Mouse (Mus musculus) heart, embryonic 11.5 days (tissue): ENCODE data around the gene Cdadc1. TPM values are rescaled to one million over a fixed set of nuclear protein-coding genes. Genes with fewer than 3 reads are reported as not detected.
A peak's percentile ranks its signal among the peaks of the same experiment; 100 is the strongest.
"Not testable (repeated sequence)": the region's sequence is repeated elsewhere in the genome, so short reads cannot be mapped to it uniquely, and the experiment has no call there.

Source experiments
- ATAC-seq: fragments of 200-750 bp; cut with Nextera tagmentation; replicated peaks from 2 replicates; pipeline ENCODE4 v1.8.0; 2017; ENCODE audit warnings: moderate library complexity; ENCODE audit not compliant: insufficient number of reproducible peaks, low FRiP score, low TSS enrichment
- H3K27ac ChIP-seq: fragments of 300-500 bp; sonication (generic); 2 replicates; pipeline ENCODE4 v1.5.1; 2014; ENCODE audit warnings: mild to moderate bottlenecking, low read depth, low read length
- H3K27me3 ChIP-seq: fragments of 300-500 bp; sonication (generic); 2 replicates; pipeline ENCODE4 v1.6.1; 2014; ENCODE audit warnings: mild to moderate bottlenecking, low read length, mixed read lengths; ENCODE audit not compliant: control insufficient read depth, insufficient read depth
- H3K36me3 ChIP-seq: fragments of 300-500 bp; sonication (generic); 2 replicates; pipeline ENCODE4 v1.6.1; 2014; ENCODE audit warnings: mild to moderate bottlenecking, low read length, moderate library complexity, mixed read lengths; ENCODE audit not compliant: control insufficient read depth, insufficient read depth
- H3K4me1 ChIP-seq: fragments of 300-500 bp; sonication (generic); 2 replicates; pipeline ENCODE4 v1.6.1; 2014; ENCODE audit warnings: low read length; ENCODE audit not compliant: control insufficient read depth, insufficient read depth
- H3K4me2 ChIP-seq: fragments of 300-500 bp; sonication (generic); 2 replicates; pipeline ENCODE4 v1.6.1; 2014; ENCODE audit warnings: mild to moderate bottlenecking, moderate library complexity
- H3K4me3 ChIP-seq: fragments of 300-500 bp; sonication (generic); 2 replicates; pipeline ENCODE4 v1.5.1; 2014; ENCODE audit warnings: low read depth, low read length
- H3K9ac ChIP-seq: fragments of 300-500 bp; sonication (generic); 2 replicates; pipeline ENCODE4 v1.6.1; 2014; ENCODE audit warnings: mild to moderate bottlenecking, low read depth, low read length, moderate library complexity
- H3K9me3 ChIP-seq: fragments of 300-500 bp; sonication (generic); replicated peaks from 2 replicates; pipeline ENCODE4 v1.6.1; 2016; ENCODE audit warnings: low read length; ENCODE audit not compliant: control insufficient read depth
- whole genome bisulfite sequencing: fragments of 180-500 bp; shearing (Covaris S2); extraction: QIAGEN DNeasy Blood & Tissue Kit; methylation state at CpG from one replicate; pipeline ENCODE4 v1.1.7; 2014; ENCODE audit not compliant: insufficient replicate concordance; 5-methylcytosine and 5-hydroxymethylcytosine counted together
- polyA plus RNA-seq: library from polyadenylated mRNA; unstranded; fragments of >200 nt; fragmentation: Nextera tagmentation; extraction: Ambion mirVana; gene quantifications from 2 replicates; pipeline ENCODE4 v1.2.1, GENCODE M21; 2014

Gene Cdadc1
- polyA plus RNA-seq, 1 experiment from 2014 or later: 26.3 TPM

GRCm38 (mm10) chr14:59625158-59625805 is 27.5 kb upstream of the Cdadc1 start, which contains the start of gene Shisa2:
Shisa2 (plus strand) TSS chr14:59625308.
- peak; percentile 81 for ATAC-seq
- Histone ChIP-seq H3K9me3 (no peaks in the 10 kb centered on the region), H3K4me2 (peak within 1 kb of the TSS; percentile 90), H3K27ac (peak within 1 kb of the TSS; percentile 79), H3K4me1 (peaks cover 3% of the 10 kb centered on the region; the same call in 1 of the 2 replicates), H3K9ac (peak within 1 kb of the TSS; percentile 81), H3K27me3 (no peaks in the 10 kb centered on the region; the same call in 1 of the 2 replicates), H3K36me3 (no peaks in the 10 kb centered on the region), H3K4me3 (peak within 1 kb of the TSS; percentile 68)
- under 1% methylated on average over 55 of the region's 65 CpGs for WGBS

- Histone ChIP-seq H3K4me1 (peaks cover 3% of the 10 kb centered on the region; the same call in 1 of the 2 replicates), H3K27ac (no peak overlapping the region), H3K9me3 (no peaks in the 10 kb centered on the region), H3K27me3 (no peaks in the 10 kb centered on the region; the same call in 1 of the 2 replicates), H3K36me3 (no peaks in the 10 kb centered on the region), H3K4me2 (peak overlapping the region; percentile 90), H3K4me3 (0 out of 2 replicates have a peak overlapping the region, but pooled peaks have one; percentile 68), H3K9ac (no peak overlapping the region)
- 45% methylated on average over 9 of the region's 9 CpGs for WGBS
- no peak for ATAC-seq
Measured at GRCm38 (mm10) chr14:59624326-59624885, 26.6 kb upstream of the Cdadc1 start.

GRCm38 (mm10) chr14:59616802-59617201 is 19.0 kb upstream of the Cdadc1 start:
- H3K4me2 ChIP-seq: no peak overlapping the region
- H3K4me3 ChIP-seq: no peak overlapping the region
- no peaks in the 10 kb centered on the region for H3K27me3 ChIP-seq
- WGBS: 87% methylated on average over 7 of the region's 7 CpGs
- H3K36me3 ChIP-seq: no peaks in the 10 kb centered on the region
- H3K4me1 ChIP-seq: no peaks in the 10 kb centered on the region
- no peaks in the 10 kb centered on the region for H3K9me3 ChIP-seq
- no peak overlapping the region for H3K9ac ChIP-seq
- H3K27ac ChIP-seq: no peak overlapping the region
- ATAC-seq: no peak

GRCm38 (mm10) chr14:59614149-59614548 is 16.4 kb upstream of the Cdadc1 start:
- not testable (repeated sequence) for H3K36me3 ChIP-seq, H3K9ac ChIP-seq, ATAC-seq, H3K4me1 ChIP-seq, H3K9me3 ChIP-seq, H3K27ac ChIP-seq, H3K4me2 ChIP-seq, H3K4me3 ChIP-seq, H3K27me3 ChIP-seq
- 77% methylated on average over 3 of the region's 3 CpGs for WGBS

- Histone ChIP-seq H3K36me3 (no peaks in the 10 kb centered on the region), H3K9ac (no peak overlapping the region), H3K27me3 (no peaks in the 10 kb centered on the region), H3K4me3 (no peak overlapping the region), H3K27ac (no peak overlapping the region), H3K4me2 (no peak overlapping the region), H3K4me1 (no peaks in the 10 kb centered on the region), H3K9me3 (no peaks in the 10 kb centered on the region)
- 53% methylated on average over 14 of the region's 14 CpGs for WGBS
- no peak for ATAC-seq
Measured at GRCm38 (mm10) chr14:59612920-59613625, 15.3 kb upstream of the Cdadc1 start.

GRCm38 (mm10) chr14:59607021-59607420 is 9.3 kb upstream of the Cdadc1 start:
- H3K9ac ChIP-seq: no peak overlapping the region
- no peak for ATAC-seq
- no peaks in the 10 kb centered on the region for H3K27me3 ChIP-seq
- H3K9me3 ChIP-seq: no peaks in the 10 kb centered on the region
- no peaks in the 10 kb centered on the region for H3K4me1 ChIP-seq
- 46% methylated on average over 3 of the region's 3 CpGs for WGBS
- no peaks in the 10 kb centered on the region for H3K36me3 ChIP-seq
- no peak overlapping the region for H3K27ac ChIP-seq
- no peak overlapping the region for H3K4me2 ChIP-seq
- no peak overlapping the region for H3K4me3 ChIP-seq

- whole genome bisulfite sequencing: 17% methylated on average over 5 of the region's 5 CpGs
- H3K27me3 ChIP-seq: no peaks in the 10 kb centered on the region
Measured at GRCm38 (mm10) chr14:59605671-59606353, 8.1 kb upstream of the Cdadc1 start.

GRCm38 (mm10) chr14:59604002-59604645 is 6.4 kb upstream of the Cdadc1 start:
- no peaks in the 10 kb centered on the region for H3K9me3 ChIP-seq
- no peak for ATAC-seq
- no peak overlapping the region for H3K9ac ChIP-seq
- H3K4me2 ChIP-seq: no peak overlapping the region
- no peak overlapping the region for H3K27ac ChIP-seq
- H3K27me3 ChIP-seq: no peaks in the 10 kb centered on the region
- 68% methylated on average over 5 of the region's 5 CpGs for WGBS
- H3K4me1 ChIP-seq: no peaks in the 10 kb centered on the region
- no peaks in the 10 kb centered on the region for H3K36me3 ChIP-seq
- no peak overlapping the region for H3K4me3 ChIP-seq

More at GRCm38 (mm10) chr14:59605671-59606353, 8.1 kb upstream of the Cdadc1 start:
- no peak for ATAC-seq
- Histone ChIP-seq H3K4me1 (no peaks in the 10 kb centered on the region), H3K36me3 (no peaks in the 10 kb centered on the region), H3K4me3 (no peak overlapping the region), H3K4me2 (no peak overlapping the region), H3K9me3 (no peaks in the 10 kb centered on the region), H3K9ac (no peak overlapping the region), H3K27ac (no peak overlapping the region)
